Mouse (Mus musculus) heart, embryonic 10.5 days (tissue): ENCODE measurements around the gene Unc119. TPM values are rescaled to one million over a fixed set of nuclear protein-coding genes. Genes with fewer than 3 reads are reported as not detected.

Experiments used
- DNase-seq: peaks from one replicate; pipeline ENCODE4 v3.0.0-alpha.2; 2017; ENCODE audit warnings: low spot score
- H3K27ac ChIP-seq: fragments of 300-500 bp; sonication (generic); 2 replicates; pipeline ENCODE4 v1.5.1; 2016; ENCODE audit warnings: mild to moderate bottlenecking
- H3K27me3 ChIP-seq: fragments of 300-500 bp; sonication (generic); 2 replicates; pipeline ENCODE4 v1.6.1; 2016; ENCODE audit warnings: mild to moderate bottlenecking; ENCODE audit not compliant: poor library complexity, insufficient read depth, severe bottlenecking
- H3K36me3 ChIP-seq: fragments of 300-500 bp; sonication (generic); 2 replicates; pipeline ENCODE4 v1.6.1; 2016; ENCODE audit warnings: mild to moderate bottlenecking, moderate library complexity
- H3K4me1 ChIP-seq: fragments of 300-500 bp; sonication (generic); 2 replicates; pipeline ENCODE4 v1.6.1; 2016; ENCODE audit warnings: mild to moderate bottlenecking
- H3K4me3 ChIP-seq: fragments of 300-500 bp; sonication (generic); 2 replicates; pipeline ENCODE4 v1.5.1; 2016; ENCODE audit warnings: mild to moderate bottlenecking, moderate library complexity
- H3K9me3 ChIP-seq: fragments of 300-500 bp; sonication (generic); 2 replicates; pipeline ENCODE4 v1.6.1; 2016; ENCODE audit warnings: mild to moderate bottlenecking, moderate library complexity
- WGBS: fragments of 180-500 bp; shearing (Covaris S2); methylation state at CpG from one replicate; pipeline ENCODE4 v1.1.7; 2016; 5-methylcytosine and 5-hydroxymethylcytosine counted together
- polyA plus RNA-seq: library from polyadenylated mRNA; unstranded; fragments of >200 nt; fragmentation: Nextera tagmentation; extraction: Ambion mirVana; gene quantifications from 2 replicates; pipeline ENCODE4 v1.2.1, GENCODE M21; 2016

Unc119 gene
- 40.7 and 66.1 TPM in 2 replicates for polyA plus RNA-seq

DNA sequence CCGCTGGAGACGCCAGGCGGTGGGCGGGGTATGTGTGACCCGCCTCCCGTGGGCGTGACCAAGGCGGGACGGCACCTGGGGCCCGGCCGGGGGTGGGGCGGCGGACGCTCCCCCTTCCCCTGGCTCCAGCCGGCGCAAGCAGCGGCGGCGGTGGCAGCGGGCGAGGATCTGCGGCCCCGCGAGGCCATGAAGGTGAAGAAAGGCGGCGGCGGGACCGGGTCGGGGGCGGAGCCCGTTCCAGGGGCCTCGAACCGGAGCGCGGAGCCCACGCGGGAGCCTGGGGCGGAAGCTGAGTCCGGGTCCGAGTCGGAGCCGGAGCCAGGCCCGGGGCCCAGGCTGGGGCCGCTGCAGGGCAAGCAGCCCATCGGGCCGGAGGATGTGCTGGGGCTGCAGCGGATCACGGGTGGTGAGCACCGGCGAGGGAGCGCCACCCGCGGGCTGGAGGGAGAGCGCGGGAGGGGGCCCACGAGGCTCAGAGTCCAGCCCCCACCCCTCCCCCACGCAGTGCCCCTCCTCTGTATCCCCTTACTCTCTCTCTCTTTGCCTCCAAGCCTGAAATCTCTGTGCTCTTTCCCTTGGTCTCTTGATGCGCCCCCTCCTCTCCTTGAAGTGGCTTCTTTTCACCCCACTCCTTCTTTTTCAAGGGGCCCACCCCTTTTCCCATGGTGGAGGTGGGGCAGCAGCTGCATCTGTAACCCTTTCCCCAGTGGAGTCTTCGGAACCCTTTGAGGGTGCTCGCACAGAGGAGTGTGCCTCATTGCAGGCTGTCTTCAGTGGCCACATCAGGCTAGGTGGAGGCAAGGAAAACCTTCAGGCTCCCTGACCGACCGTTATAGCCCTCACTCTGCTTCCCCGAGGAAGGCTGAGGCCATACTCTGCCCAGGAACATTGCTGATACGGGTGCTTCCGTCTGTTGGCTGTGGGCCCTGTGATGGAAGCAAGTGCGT, at the start of gene Unc119:
Gene Unc119 (plus strand): TSS at position 102 of the 947 bp plus-strand sequence.
- Histone ChIP-seq H3K4me3 (peak within 1 kb of the TSS; percentile 96), H3K36me3 (peaks cover 41% of the 10 kb centered on the region), H3K4me1 (peaks cover 54% of the 10 kb centered on the region), H3K27ac (peak within 1 kb of the TSS; percentile 96), H3K9me3 (no peaks in the 10 kb centered on the region), H3K27me3 (no peaks in the 10 kb centered on the region)
- peak; percentile 92 for DNase-seq
- WGBS, result 2% methylated on average over 62 of the region's 66 CpGs

DNA sequence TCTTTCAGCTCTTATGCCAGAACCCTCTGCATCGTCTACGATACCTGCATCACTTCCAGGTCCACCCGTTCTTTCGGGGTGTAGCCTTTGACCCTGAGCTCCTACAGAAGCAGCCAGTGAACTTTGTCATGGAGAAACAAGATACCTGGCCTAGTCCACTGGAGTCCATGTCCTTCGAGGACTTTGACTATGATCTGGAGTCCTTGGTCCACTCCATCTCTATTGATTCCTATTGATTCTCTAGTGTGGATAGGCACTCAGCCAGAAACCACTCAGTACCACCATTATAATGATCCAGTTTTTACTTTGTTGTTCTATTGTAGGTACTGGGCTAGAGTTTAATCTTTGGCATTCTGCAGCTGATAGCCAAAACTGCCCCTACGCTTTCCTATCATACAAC, 48.7 kb upstream of the Unc119 start:
- Histone ChIP-seq H3K4me1 (no peaks in the 10 kb centered on the region), H3K27ac (no peak overlapping the region), H3K27me3 (no peaks in the 10 kb centered on the region), H3K4me3 (no peak overlapping the region), H3K36me3 (peaks cover 39% of the 10 kb centered on the region), H3K9me3 (no peaks in the 10 kb centered on the region)
- no peak for DNase-seq
- 90% methylated on average over 6 of the region's 6 CpGs for WGBS

DNA sequence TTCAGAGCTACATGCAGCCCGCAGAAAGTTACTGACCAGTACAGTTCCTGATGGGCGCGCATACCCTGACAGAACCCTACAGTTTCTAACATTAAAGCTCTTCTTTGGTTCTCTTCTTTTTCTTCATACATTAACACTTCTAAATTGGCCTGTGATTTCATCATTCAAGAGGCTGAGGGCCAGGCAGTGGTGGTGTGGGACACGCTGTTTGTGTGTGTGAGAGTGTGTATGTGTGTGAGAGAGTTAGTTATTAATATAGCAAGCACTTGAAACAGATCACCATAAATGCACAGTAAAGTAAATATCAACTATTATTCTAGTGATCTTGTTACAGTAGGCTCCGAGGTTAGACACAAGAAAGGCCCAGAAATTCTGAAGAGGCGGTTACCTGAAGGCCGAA, 42.4 kb upstream of the Unc119 start:
- Histone ChIP-seq H3K36me3 (peaks cover 28% of the 10 kb centered on the region), H3K4me1 (peaks cover 6% of the 10 kb centered on the region; the same call in 1 of the 2 replicates), H3K9me3 (no peaks in the 10 kb centered on the region), H3K27ac (peak overlapping the region; percentile 95), H3K27me3 (no peaks in the 10 kb centered on the region), H3K4me3 (peak overlapping the region; percentile 93)
- no peak for DNase-seq
- WGBS, result 69% methylated on average over 7 of the region's 7 CpGs

DNA sequence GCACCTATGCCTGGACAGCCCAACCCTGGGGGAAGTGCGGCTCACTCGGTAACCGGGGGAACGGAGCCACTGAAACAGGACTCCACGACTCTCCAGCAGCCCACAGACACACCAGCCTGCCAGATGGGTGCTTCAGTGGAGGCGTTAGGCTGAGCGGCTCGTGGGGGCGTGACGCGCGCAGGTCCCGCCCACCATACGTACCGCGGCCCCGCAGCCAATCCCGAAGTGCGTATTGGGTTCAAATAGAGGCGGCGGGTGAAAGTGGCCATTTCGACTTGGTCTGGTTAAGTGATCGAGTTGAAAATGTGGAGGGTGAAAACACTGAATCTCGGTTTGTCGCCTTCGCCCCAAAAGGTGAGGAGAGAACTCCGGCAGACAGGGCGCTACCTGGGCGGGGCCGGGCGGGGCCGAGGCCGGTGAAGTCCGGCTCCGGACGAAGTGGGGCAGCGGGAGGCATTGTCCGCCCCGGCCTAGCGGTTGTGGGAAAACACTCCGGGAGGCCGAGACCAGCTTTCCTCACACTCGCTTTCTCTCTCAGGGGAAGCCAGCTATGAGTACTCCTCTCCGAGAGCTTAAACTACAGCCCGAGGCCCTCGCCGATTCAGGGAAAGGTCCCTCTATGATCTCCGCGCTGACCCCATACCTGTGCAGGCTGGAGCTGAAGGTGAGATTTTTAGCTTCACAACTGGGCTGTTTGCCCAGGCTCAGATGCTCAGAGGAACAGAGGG, 41.8 kb upstream of the Unc119 start, which contains the start of gene Spag5:
Gene Spag5 (plus strand): TSS at position 173 of the 728 bp plus-strand sequence.
- Histone ChIP-seq H3K27ac (peak within 1 kb of the TSS; percentile 95), H3K4me3 (peak within 1 kb of the TSS; percentile 93), H3K9me3 (no peaks in the 10 kb centered on the region), H3K36me3 (peaks cover 34% of the 10 kb centered on the region), H3K4me1 (peaks cover 6% of the 10 kb centered on the region; the same call in 1 of the 2 replicates), H3K27me3 (no peaks in the 10 kb centered on the region)
- WGBS, result under 1% methylated on average over 49 of the region's 49 CpGs
- peak; percentile 97 for DNase-seq

DNA sequence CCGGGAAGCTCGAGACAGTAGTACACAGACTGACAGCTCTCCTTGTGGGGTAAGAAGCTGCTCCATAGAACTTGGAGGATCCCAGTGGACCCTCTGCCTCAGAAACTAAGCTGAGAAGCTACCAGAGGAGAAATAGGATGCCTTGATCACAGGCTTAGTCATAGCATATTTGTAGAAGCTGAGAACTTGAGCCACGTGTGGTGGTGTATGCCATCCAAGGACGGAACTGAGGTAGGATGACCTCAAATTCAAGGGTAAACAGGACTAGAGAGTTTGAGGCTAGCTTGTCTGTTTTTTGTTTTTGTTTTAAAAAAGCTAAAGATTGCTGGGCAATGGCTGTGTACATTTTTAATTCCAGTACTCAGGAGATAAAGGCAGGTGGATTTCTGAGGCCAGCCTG, 38.0 kb upstream of the Unc119 start:
- no peak for DNase-seq
- peaks cover 67% of the 10 kb centered on the region for H3K36me3 ChIP-seq
- no peaks in the 10 kb centered on the region for H3K9me3 ChIP-seq
- H3K4me3 ChIP-seq, result no peak overlapping the region
- 89% methylated on average over 4 of the region's 4 CpGs for WGBS
- H3K27ac ChIP-seq, result no peak overlapping the region
- H3K4me1 ChIP-seq, result peaks cover 6% of the 10 kb centered on the region; the same call in 1 of the 2 replicates
- no peaks in the 10 kb centered on the region for H3K27me3 ChIP-seq

DNA sequence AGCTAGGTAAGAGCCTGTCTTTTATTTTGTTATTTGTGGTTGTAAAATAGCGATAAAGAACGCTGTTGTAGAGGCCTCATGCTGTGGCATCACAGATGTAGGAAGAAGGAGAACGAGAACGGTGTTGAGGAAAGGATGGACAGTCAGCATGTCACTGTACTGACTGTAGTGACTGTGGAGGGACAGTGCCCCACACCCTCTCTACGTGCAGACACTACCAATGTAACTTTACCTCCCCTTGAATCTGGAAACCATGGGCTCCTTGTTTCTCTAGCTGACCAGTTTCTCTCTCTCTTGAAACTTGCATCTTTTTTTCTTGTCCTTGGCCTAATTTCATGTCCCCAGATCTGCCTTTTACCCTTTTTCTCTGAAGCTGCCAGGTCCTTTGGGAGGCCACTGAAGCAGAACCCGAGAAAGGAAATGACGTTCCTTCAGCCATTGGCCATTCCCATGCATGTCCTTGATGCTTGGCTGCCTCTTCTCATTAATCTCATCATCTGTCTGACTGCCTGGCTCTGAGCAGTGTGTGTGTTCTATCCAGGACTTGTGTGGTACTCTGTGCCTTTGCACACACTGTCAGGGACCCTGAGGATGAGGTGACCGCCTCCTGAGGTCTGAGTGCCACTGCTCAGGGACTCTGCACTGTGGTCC, 32.3 kb upstream of the Unc119 start:
- Histone ChIP-seq H3K9me3 (no peaks in the 10 kb centered on the region), H3K27ac (no peak overlapping the region), H3K36me3 (peaks cover 89% of the 10 kb centered on the region), H3K27me3 (no peaks in the 10 kb centered on the region), H3K4me1 (no peaks in the 10 kb centered on the region), H3K4me3 (no peak overlapping the region)
- 93% methylated on average over 8 of the region's 8 CpGs for WGBS
- no peak for DNase-seq

DNA sequence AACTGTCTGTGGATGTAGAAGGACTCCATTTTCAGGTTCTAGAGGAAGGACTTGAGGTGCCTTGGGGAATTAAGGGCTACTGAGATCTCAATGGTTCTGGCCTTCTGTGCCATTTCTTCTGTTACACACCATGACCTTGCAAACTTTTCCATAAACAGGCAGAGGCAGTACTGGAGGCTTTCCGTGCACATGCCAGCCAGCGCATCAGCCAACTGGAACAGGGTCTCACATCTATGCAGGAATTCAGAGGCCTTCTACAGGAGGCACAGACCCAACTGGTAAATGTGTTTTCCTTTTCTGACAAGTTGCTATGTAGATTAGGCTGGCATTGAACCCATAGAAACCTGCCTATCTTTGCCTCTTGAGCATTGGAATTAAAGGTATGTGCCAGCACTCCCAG, 29.6 kb upstream of the Unc119 start:
- WGBS, result 92% methylated on average over 2 of the region's 2 CpGs
- no peak for DNase-seq
- no peaks in the 10 kb centered on the region for H3K27me3 ChIP-seq
- no peaks in the 10 kb centered on the region for H3K4me1 ChIP-seq
- no peak overlapping the region for H3K4me3 ChIP-seq
- peaks cover 92% of the 10 kb centered on the region for H3K36me3 ChIP-seq
- H3K9me3 ChIP-seq, result no peaks in the 10 kb centered on the region
- no peak overlapping the region for H3K27ac ChIP-seq

DNA sequence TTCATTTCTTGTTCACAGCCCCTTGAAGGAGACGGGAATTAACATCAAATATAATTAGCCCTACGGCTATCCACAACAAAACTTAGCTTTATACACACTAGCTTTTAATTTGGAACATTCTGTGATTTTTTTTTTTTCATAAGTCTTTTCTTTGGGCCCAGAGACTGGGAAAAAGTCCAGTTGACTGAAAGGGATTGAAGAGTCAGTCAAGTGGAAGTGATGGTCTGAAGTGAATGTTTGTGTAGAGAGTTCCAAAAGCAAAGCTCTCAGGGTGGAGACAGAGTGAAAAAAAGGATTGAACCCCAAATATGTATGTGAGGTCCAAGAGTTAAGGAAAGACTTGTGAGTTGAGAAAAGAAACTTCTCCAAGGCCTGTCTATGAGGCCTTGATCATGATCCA, 24.9 kb upstream of the Unc119 start:
- Histone ChIP-seq H3K27ac (no peak overlapping the region), H3K4me1 (peaks cover 15% of the 10 kb centered on the region), H3K9me3 (no peaks in the 10 kb centered on the region), H3K36me3 (peaks cover 96% of the 10 kb centered on the region), H3K4me3 (no peak overlapping the region), H3K27me3 (no peaks in the 10 kb centered on the region)
- DNase-seq, result no peak
- 92% methylated on average over 2 of the region's 2 CpGs for WGBS

DNA sequence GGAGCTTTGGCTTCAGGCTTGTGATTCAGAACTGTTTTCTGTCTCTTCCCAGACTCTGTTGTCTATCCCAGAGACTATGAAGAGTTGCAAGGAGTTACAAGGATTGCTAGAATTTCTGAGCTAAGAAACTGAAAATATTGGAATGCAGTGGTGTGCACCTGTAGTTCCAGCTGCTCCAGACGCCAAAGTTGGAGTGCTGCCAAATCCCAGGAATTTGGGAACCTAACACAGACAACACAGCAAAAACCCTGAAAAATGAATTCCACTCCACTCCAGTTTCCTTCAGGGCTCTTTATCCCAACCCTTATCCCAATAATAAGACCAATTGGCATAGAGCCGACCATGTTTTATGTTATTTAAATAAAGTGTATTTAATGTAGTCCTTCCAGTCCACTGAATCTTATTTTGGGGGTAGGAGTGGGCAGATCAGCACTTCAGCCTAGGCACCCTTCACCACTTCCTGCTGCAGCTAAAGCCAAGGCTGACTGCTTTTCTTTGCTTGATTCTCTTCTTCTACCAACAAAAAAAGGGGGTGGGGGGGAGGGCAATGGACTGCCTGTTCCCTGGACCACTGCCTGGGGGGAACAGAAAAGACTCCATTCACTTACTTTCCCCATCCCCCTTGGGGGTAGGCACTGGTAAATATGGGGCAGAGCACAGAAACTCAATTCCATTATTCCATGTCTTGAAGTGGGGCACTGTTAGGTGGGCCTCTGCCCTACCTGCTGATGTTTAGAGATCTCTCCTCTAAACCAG, 21.0 kb upstream of the Unc119 start:
- DNase-seq, result no peak
- Histone ChIP-seq H3K9me3 (no peaks in the 10 kb centered on the region), H3K4me3 (peak overlapping the region; percentile 44), H3K4me1 (peaks cover 23% of the 10 kb centered on the region), H3K27me3 (no peaks in the 10 kb centered on the region), H3K27ac (peak overlapping the region; percentile 71), H3K36me3 (peaks cover 75% of the 10 kb centered on the region)
- 69% methylated on average over 2 of the region's 2 CpGs for WGBS

DNA sequence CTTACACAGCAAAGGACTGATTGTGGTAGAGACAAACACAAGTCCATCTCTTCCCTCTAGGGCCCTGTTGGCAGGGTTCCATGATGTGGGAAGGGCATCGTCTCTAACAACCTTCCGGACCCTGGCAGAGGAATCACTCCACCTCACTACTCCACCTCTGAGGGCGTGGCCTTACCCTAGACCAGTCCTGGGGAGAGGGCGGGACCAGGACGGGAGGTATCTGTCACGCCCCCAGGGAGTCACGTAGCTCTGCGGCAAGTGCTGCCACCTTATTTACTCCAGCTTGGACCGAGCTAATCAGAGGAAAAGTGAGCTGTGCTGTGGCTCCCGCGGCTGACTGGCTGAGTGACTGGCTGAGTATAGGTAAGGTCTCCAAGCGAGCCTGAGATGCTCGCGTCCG, 20.4 kb upstream of the Unc119 start, which contains the start of gene Aldoc:
Gene Aldoc (plus strand): TSS at position 109 of the 400 bp plus-strand sequence.
- Histone ChIP-seq H3K27me3 (no peaks in the 10 kb centered on the region), H3K9me3 (no peaks in the 10 kb centered on the region), H3K4me1 (peaks cover 23% of the 10 kb centered on the region), H3K4me3 (peak within 1 kb of the TSS; percentile 44), H3K27ac (peak within 1 kb of the TSS; percentile 71), H3K36me3 (peaks cover 69% of the 10 kb centered on the region)
- 4% methylated on average over 15 of the region's 15 CpGs for WGBS
- DNase-seq, result peak; percentile 96

DNA sequence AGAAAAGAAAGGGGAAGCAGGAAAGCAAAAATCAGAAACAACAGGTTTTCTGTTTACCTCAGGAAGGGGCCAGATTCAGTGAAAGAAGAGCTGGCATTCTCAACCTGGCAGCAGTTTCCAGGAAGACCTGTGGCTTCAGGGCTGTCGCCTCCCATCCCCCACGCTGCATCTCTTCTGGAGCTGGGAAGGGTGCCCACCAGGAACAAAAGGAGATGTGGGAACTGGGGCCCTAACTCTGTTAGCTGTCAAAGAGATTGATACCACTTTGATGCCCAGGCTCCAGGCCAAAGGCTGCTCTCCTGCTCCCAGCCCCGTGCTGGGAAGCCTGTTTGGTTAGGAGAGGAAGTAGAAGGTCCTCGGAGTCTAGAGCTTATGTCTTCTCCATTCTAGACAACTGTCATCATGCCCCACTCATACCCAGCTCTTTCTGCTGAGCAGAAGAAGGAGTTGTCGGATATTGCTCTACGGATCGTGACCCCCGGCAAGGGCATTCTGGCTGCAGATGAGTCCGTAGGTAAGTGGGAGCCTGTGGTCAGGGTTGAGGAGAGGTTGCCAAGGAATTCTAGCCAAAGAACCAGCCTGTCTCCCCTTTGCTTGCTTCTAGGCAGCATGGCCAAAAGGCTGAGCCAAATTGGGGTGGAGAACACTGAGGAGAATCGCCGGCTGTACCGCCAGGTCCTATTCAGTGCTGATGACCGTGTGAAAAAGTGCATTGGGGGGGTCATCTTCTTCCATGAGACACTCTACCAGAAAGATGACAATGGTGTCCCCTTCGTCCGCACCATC, 19.1 kb upstream of the Unc119 start:
- Histone ChIP-seq H3K9me3 (no peaks in the 10 kb centered on the region), H3K36me3 (peaks cover 55% of the 10 kb centered on the region), H3K4me1 (peaks cover 30% of the 10 kb centered on the region), H3K27me3 (no peaks in the 10 kb centered on the region), H3K27ac (no peak overlapping the region), H3K4me3 (no peak overlapping the region)
- no peak for DNase-seq
- WGBS, result 87% methylated on average over 15 of the region's 15 CpGs
